Mouse (Mus musculus): ENCODE results near the gene Clstn1. TPM values are rescaled to one million over a fixed set of nuclear protein-coding genes. Genes with fewer than 3 reads are reported as not detected.

Clstn1 gene
- polyA plus RNA-seq, 1 experiment, result 52.1 TPM

- peak overlapping the region; percentile 6 for H3K4me2 ChIP-seq (ENCODE audit: low read depth)
- peak; percentile 12 for TF ChIP-seq POLR2A (IDR thresholded peaks at IDR 0.05; ENCODE audit: insufficient read length, low read depth)
- no peak for TF ChIP-seq MAX (IDR thresholded peaks at IDR 0.05; ENCODE audit: low read depth)
- peak in 2 of 3 experiments; percentile 45 to 54 for TF ChIP-seq MYOD1 (IDR thresholded peaks at IDR 0.05; ENCODE audit: control insufficient read depth in 1 of 3, insufficient read length in 2 of 3, low read depth in 2 of 3)
- peak; percentile 40 for TF ChIP-seq TCF12 (IDR thresholded peaks at IDR 0.05; ENCODE audit: insufficient read depth, poor library complexity, severe bottlenecking)
- TF ChIP-seq CEBPB (IDR thresholded peaks at IDR 0.05; ENCODE audit: insufficient read depth, poor library complexity, severe bottlenecking), result no peak
- TF ChIP-seq TCF3 (IDR thresholded peaks at IDR 0.05; ENCODE audit: insufficient read length, low read depth), result no peak
- TF ChIP-seq E2F4 (IDR thresholded peaks at IDR 0.05; ENCODE audit: insufficient read depth), result no peak
- TF ChIP-seq SRF (IDR thresholded peaks at IDR 0.05; ENCODE audit: control insufficient read depth, insufficient read length, low read depth), result no peak
- peak; percentile 22 to 83 (median 40) for TF ChIP-seq MYOG (IDR thresholded peaks at IDR 0.05; ENCODE audit: control insufficient read depth in 1 of 3, insufficient read depth in 1 of 3, insufficient read length in 2 of 3, low read depth in 2 of 3)
- no peaks in the 10 kb centered on the region for H3K79me2 ChIP-seq (ENCODE audit: control insufficient read depth, insufficient read depth)
- H3K4me3 ChIP-seq, result no peak overlapping the region
- H3ac ChIP-seq (ENCODE audit: control insufficient read depth, insufficient read length), result no peak overlapping the region
- no peaks in the 10 kb centered on the region for H3K36me3 ChIP-seq (ENCODE audit: control insufficient read depth, insufficient read depth)
- no peaks in the 10 kb centered on the region for H3K27me3 ChIP-seq (ENCODE audit: control insufficient read depth, insufficient read depth, insufficient read length)
Measured at GRCm38 (mm10) chr4:149544892-149545291, 41.4 kb upstream of the Clstn1 start.

GRCm38 (mm10) chr4:149546797-149547444 is 39.3 kb upstream of the Clstn1 start:
- Histone ChIP-seq H3ac (ENCODE audit: control insufficient read depth, insufficient read length) (no peak overlapping the region), H3K4me2 (ENCODE audit: low read depth) (no peak overlapping the region), H3K36me3 (ENCODE audit: control insufficient read depth, insufficient read depth) (no peaks in the 10 kb centered on the region), H3K79me2 (ENCODE audit: control insufficient read depth, insufficient read depth) (no peaks in the 10 kb centered on the region), H3K27me3 (ENCODE audit: control insufficient read depth, insufficient read depth, insufficient read length) (no peaks in the 10 kb centered on the region), H3K4me3 (no peak overlapping the region)
- no peak for TF ChIP-seq TCF3 (IDR thresholded peaks at IDR 0.05; ENCODE audit: insufficient read length, low read depth)
- TF ChIP-seq SRF (IDR thresholded peaks at IDR 0.05; ENCODE audit: control insufficient read depth, insufficient read length, low read depth), result no peak
- no peak for TF ChIP-seq USF1 (IDR thresholded peaks at IDR 0.05; ENCODE audit: low read depth)
- no peak for TF ChIP-seq REST (IDR thresholded peaks at IDR 0.05; ENCODE audit: insufficient read depth, insufficient read length)
- no peak for TF ChIP-seq POLR2AphosphoS2 (IDR thresholded peaks at IDR 0.05; ENCODE audit: insufficient read length, low read depth)
- TF ChIP-seq MAX (IDR thresholded peaks at IDR 0.05; ENCODE audit: low read depth), result no peak
- no peak for TF ChIP-seq CEBPB (IDR thresholded peaks at IDR 0.05; ENCODE audit: insufficient read depth, poor library complexity, severe bottlenecking)
- TF ChIP-seq POLR2A (IDR thresholded peaks at IDR 0.05; ENCODE audit: insufficient read length, low read depth), result no peak
- no peak for TF ChIP-seq E2F4 (IDR thresholded peaks at IDR 0.05; ENCODE audit: insufficient read depth)
- TF ChIP-seq MYOG (IDR thresholded peaks at IDR 0.05; ENCODE audit: control insufficient read depth in 1 of 3, insufficient read depth in 1 of 3, insufficient read length in 2 of 3, low read depth in 2 of 3), result no peak
- no peak for TF ChIP-seq TCF12 (IDR thresholded peaks at IDR 0.05; ENCODE audit: insufficient read depth, poor library complexity, severe bottlenecking)
- TF ChIP-seq MYOD1 (IDR thresholded peaks at IDR 0.05; ENCODE audit: control insufficient read depth in 1 of 3, insufficient read length in 2 of 3, low read depth in 2 of 3), result no peak

- Histone ChIP-seq H3K4me3 (no peak overlapping the region), H3K4me2 (ENCODE audit: low read depth) (no peak overlapping the region), H3ac (ENCODE audit: control insufficient read depth, insufficient read length) (no peak overlapping the region), H3K79me2 (ENCODE audit: control insufficient read depth, insufficient read depth) (no peaks in the 10 kb centered on the region), H3K36me3 (ENCODE audit: control insufficient read depth, insufficient read depth) (no peaks in the 10 kb centered on the region), H3K27me3 (ENCODE audit: control insufficient read depth, insufficient read depth, insufficient read length) (no peaks in the 10 kb centered on the region)
- no peak for TF ChIP-seq USF1 (IDR thresholded peaks at IDR 0.05; ENCODE audit: low read depth)
- no peak for TF ChIP-seq MAX (IDR thresholded peaks at IDR 0.05; ENCODE audit: low read depth)
- TF ChIP-seq E2F4 (IDR thresholded peaks at IDR 0.05; ENCODE audit: insufficient read depth), result no peak
- TF ChIP-seq CEBPB (IDR thresholded peaks at IDR 0.05; ENCODE audit: insufficient read depth, poor library complexity, severe bottlenecking), result no peak
- no peak for TF ChIP-seq TCF3 (IDR thresholded peaks at IDR 0.05; ENCODE audit: insufficient read length, low read depth)
- no peak for TF ChIP-seq TCF12 (IDR thresholded peaks at IDR 0.05; ENCODE audit: insufficient read depth, poor library complexity, severe bottlenecking)
- TF ChIP-seq POLR2A (IDR thresholded peaks at IDR 0.05; ENCODE audit: insufficient read length, low read depth), result no peak
- TF ChIP-seq MYOG (IDR thresholded peaks at IDR 0.05; ENCODE audit: control insufficient read depth in 1 of 3, insufficient read depth in 1 of 3, insufficient read length in 2 of 3, low read depth in 2 of 3), result no peak
- no peak for TF ChIP-seq SRF (IDR thresholded peaks at IDR 0.05; ENCODE audit: control insufficient read depth, insufficient read length, low read depth)
- no peak for TF ChIP-seq MYOD1 (IDR thresholded peaks at IDR 0.05; ENCODE audit: control insufficient read depth in 1 of 3, insufficient read length in 2 of 3, low read depth in 2 of 3)
- TF ChIP-seq REST (IDR thresholded peaks at IDR 0.05; ENCODE audit: insufficient read depth, insufficient read length), result no peak
- no peak for TF ChIP-seq POLR2AphosphoS2 (IDR thresholded peaks at IDR 0.05; ENCODE audit: insufficient read length, low read depth)
Measured at GRCm38 (mm10) chr4:149547523-149547922, 38.7 kb upstream of the Clstn1 start.

GRCm38 (mm10) chr4:149549221-149549925 is 36.9 kb upstream of the Clstn1 start:
- TF ChIP-seq REST (IDR thresholded peaks at IDR 0.05; ENCODE audit: insufficient read depth, insufficient read length), result no peak
- TF ChIP-seq E2F4 (IDR thresholded peaks at IDR 0.05; ENCODE audit: insufficient read depth), result no peak
- no peak for TF ChIP-seq POLR2A (IDR thresholded peaks at IDR 0.05; ENCODE audit: insufficient read length, low read depth)
- no peak for TF ChIP-seq CEBPB (IDR thresholded peaks at IDR 0.05; ENCODE audit: insufficient read depth, poor library complexity, severe bottlenecking)
- TF ChIP-seq MYOD1 (IDR thresholded peaks at IDR 0.05; ENCODE audit: control insufficient read depth in 1 of 3, insufficient read length in 2 of 3, low read depth in 2 of 3), result no peak
- no peak for TF ChIP-seq MAX (IDR thresholded peaks at IDR 0.05; ENCODE audit: low read depth)
- TF ChIP-seq MYOG (IDR thresholded peaks at IDR 0.05; ENCODE audit: control insufficient read depth in 1 of 3, insufficient read depth in 1 of 3, insufficient read length in 2 of 3, low read depth in 2 of 3), result no peak
- no peak for TF ChIP-seq TCF12 (IDR thresholded peaks at IDR 0.05; ENCODE audit: insufficient read depth, poor library complexity, severe bottlenecking)
- TF ChIP-seq SRF (IDR thresholded peaks at IDR 0.05; ENCODE audit: control insufficient read depth, insufficient read length, low read depth), result no peak
- TF ChIP-seq USF1 (IDR thresholded peaks at IDR 0.05; ENCODE audit: low read depth), result no peak
- TF ChIP-seq TCF3 (IDR thresholded peaks at IDR 0.05; ENCODE audit: insufficient read length, low read depth), result no peak
- no peak for TF ChIP-seq POLR2AphosphoS2 (IDR thresholded peaks at IDR 0.05; ENCODE audit: insufficient read length, low read depth)
- Histone ChIP-seq H3K36me3 (ENCODE audit: control insufficient read depth, insufficient read depth) (no peaks in the 10 kb centered on the region), H3K4me3 (no peak overlapping the region), H3K4me2 (ENCODE audit: low read depth) (no peak overlapping the region), H3K27me3 (ENCODE audit: control insufficient read depth, insufficient read depth, insufficient read length) (no peaks in the 10 kb centered on the region), H3K79me2 (ENCODE audit: control insufficient read depth, insufficient read depth) (no peaks in the 10 kb centered on the region), H3ac (ENCODE audit: control insufficient read depth, insufficient read length) (no peak overlapping the region)

Data from myocyte (in vitro differentiated cells).